Mouse (Mus musculus) activated CD4-positive, CD25-positive, alpha-beta regulatory T cell, adult 4 months (primary cell): ENCODE results near the gene Lbx2. TPM values are rescaled to one million over a fixed set of nuclear protein-coding genes. Genes with fewer than 3 reads are reported as not detected.

Experiments
- ATAC-seq: one replicate; pipeline ENCODE4 v1.8.0; 2017
- polyA plus RNA-seq, 2 experiments: library from polyadenylated mRNA; unstranded; fragments of 100-300 nt; shearing (Covaris generic); gene quantifications; one replicate each; pipeline ENCODE4 v1.2.1; 2017

Lbx2 gene
- polyA plus RNA-seq, 2 experiments from 2014 or later: not detected

DNA sequence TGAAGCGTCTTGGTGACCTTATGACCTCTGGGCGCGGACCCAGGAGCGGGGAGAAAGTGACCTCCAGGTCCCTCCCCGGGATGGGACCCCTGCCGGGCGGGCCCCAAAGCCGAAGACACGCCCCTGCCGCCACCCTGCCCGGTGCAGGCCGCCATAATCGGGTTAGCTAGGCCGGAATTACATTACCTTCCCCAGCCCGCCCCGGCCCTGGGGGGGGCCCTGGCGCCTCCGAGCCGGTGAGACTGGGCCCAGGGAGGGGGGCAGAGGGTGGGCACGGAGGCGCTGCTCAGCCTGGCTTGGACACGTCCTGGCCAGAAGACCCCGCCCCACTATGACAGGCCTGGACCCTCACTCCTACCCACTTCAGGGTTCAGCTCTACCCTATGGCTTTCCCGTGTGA lies 14.9 kb upstream of the Lbx2 start:
- no peak for ATAC-seq

DNA sequence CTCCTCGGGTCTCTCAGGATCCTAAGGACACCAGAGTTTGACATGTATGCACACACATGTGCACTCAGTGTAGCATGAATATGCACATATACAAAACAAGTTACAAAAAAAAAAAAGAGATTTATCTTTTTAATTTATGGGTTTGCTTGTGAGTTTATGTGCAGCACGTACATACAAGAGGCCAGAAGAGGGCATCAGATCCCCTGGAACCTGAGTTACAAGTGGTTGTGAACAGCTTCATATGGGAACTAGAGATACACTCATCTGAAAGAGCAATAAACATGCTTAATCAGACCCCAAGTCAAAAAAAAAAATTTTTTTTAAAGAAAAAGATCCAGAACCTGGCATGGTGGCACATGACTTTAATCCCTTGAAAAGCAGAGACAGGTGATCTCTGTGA lies 11.2 kb upstream of the Lbx2 start:
- no peak for ATAC-seq

DNA sequence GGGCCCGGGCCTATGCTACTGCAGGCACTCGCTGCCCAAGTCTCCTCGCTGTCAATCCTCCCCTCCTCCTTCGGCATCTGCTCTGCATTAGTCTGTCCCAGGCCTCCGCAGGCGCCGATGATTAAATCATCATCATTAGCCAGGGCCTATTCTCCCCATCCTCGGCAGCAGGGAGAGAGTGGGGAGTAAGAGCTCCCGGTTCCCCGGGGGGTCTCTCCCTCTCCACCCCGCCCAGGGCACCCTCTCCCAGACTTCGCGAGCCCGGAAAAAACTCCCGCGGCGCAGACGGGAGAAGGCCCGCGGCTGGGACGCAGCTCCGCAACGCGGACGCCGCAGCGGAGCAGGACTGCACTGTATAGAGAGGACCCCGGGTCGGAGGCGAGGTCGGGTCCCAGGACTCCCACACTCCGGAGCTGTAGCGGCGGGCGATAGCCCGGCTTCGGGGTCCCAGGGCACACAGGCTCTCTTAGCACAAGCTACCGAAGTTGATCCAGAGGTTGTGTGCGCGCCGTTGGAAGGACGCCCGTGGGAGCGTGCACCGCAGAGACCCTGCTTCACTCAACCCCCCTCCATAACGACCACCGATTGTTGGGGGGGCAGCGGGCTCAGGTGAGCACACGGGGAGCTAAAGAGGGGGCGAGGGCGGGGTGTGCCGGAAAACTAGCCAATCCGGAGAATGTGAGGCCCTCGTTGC lies 8.4 kb upstream of the Lbx2 start, which contains the start of gene Pcgf1:
Gene Pcgf1, plus strand, starts transcription at position 240 of the 694 bp plus-strand sequence.
- ATAC-seq: peak; percentile 95

GRCm38 (mm10) chr6:83078324-83078858 lies 7.8 kb upstream of the Lbx2 start:
- ATAC-seq: peak; percentile 33

DNA sequence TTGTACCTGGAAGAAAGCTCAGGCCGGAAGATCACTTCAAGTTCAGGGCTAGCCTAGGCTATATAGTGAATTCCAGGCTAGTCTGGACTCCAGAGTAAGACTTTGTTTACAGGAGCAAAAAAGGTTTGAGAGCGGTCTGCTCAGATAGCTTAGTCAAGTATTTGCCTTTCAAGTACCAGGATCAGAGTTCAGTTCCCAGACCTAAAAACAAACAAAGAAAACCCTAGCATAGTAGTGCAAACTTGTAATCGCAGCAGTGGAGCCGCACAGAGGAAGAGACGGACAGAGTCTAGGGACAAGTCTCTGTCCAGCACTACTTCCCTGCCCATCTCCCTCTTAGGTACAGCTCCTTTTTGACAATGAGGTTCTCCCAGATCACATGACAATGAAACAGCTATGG lies 6.0 kb upstream of the Lbx2 start:
- no peak for ATAC-seq

DNA sequence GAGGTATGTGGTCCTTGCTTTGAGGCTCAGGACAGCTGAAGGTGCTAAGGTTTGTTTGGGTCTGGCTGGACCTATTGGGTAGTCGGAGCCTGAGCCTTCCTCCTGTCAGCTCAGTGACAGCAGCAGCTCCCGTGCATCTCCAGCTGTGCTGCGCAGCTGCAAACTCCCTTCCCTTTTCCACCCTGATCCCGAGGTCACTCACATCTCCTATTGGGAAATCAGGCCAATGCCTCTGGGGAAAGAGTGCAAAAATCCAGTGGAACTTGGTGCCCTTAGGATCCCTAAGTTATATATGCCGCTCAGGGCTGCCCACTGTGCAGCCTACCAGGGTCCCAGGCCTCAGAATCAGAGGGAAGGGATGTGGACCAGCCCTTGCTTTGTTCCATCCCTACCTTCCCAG lies 2.7 kb upstream of the Lbx2 start:
- ATAC-seq: no peak

- ATAC-seq: no peak
Measured at GRCm38 (mm10) chr6:83084477-83084876, 1.7 kb upstream of the Lbx2 start.

DNA sequence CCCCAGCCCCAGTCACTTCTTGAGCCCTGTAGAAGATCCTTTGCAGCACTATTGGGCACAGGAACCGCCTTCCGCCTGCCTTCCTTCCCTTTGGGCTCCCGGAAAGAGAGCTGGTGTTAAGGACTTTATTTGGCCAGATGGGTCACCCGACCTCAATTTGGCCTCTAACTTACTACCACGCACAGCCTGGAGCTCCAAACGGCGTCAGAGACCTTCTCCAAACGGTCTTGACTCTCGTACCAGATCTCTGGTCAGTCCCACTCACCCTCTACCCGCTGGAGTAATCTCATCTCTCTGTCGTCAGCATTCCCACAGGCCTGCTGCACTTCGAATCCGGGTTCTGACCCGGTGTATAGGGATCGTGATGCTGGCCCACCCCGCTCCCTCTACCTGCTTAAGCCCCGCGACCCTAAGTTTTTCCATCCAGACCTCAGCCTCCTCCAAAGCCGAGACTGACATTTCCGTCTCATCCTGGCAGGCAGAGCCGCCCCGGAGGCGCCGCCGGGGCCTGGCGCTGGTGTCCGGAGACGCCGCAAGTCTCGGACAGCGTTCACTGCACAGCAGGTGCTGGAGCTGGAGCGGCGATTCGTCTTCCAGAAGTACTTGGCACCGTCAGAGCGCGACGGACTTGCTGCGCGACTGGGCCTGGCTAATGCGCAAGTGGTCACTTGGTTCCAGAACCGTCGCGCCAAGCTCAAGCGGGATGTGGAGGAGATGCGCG lies 1.2 kb downstream of the Lbx2 start:
- no peak for ATAC-seq

DNA sequence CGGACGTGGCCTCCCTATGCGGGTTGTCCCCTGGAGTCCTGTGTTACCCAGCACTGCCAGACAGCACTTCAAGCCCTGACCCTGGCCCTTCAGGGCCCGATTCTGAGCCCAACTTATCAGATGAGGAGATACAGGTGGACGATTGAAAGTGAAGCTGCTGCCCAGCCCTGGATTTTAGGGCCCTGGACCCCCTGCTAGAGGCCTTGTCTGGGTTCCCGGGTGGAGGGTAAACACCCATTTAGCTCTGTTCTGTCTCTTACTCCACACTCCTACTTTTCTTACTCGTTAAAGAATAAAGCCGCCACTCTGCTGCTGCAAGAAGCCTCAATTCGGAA lies 1.7 kb downstream of the Lbx2 start:
- ATAC-seq: no peak

DNA sequence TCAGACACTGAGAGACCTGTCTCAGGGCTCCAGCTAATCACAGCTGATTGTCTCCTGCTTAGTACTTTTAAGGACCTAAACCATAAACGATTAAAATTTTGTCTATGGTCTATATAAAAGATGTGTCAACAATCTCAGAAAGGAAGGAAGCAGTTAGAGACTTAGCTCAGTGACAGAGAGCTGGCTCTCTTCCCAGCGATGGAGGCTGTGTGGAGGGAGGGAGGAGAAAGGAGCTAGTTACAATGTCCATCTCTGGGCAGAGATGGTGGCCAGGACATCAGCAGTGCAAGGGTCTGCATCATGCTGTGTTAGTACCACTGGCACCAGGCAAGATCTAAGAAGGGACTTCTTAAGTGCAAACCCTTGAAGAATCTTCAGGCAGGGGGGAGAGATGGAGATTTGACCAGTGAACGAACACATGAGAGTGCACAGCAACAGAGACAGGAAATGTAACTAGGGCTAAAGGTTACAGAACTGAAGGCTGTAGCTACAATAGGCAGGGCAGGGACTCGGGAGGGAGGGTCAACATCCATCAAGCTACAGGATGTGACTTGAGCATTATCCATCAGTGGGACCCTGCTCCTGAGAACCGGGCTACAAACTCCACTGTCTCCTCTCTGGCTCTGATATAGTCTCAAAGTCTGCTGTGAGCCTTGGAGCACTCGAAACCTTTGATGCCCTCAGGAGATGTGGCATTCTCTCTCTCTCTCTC lies 6.4 kb downstream of the Lbx2 start:
- ATAC-seq: no peak

DNA sequence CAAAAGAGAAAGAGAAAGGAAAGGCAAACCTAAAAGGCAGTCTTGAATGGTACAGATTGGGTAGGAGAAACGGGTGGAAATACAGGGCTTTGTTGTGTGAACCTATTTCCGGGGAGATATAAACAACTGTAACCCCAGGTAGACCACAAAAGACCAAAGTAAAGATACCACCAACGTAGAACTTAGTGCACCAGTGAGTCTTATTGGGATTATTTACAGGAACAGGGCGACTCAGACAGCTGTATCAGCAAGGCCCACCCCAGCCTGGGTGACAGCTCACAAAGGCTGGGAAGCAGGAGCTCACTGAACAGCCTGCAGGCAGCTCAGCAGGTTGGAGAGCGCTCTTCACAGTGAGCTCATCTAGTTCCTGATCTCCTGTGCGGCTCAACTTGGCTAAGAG lies 9.8 kb downstream of the Lbx2 start:
- ATAC-seq: peak; percentile 96

GRCm38 (mm10) chr6:83098411-83098810 lies 12.2 kb downstream of the Lbx2 start:
- no peak for ATAC-seq

DNA sequence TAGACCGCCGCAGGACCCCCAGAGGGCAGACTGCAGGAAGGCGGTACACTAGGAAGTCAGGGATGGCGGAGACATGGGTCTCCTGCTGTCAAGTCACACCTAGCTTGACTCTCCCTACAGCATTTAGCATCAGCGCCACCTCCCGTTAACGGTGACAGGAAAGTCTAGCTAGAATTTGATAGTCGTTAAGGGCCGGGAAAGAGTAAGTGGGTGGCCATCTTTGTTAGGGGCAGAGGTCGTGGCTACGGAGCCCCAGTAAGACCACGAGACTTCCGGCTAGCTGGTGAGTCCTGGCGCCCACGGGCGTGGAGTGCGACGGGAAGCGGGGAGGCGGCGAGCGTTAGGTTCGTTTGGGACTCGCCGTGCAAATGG lies 15.1 kb downstream of the Lbx2 start, which contains the start of the genes Ccdc142 and Gm42688:
Gene Ccdc142, plus strand, starts transcription at position 286 of the 372 bp plus-strand sequence.
Gene Gm42688, plus strand, starts transcription at position 302 of the 372 bp plus-strand sequence.
- peak; percentile 86 for ATAC-seq

DNA sequence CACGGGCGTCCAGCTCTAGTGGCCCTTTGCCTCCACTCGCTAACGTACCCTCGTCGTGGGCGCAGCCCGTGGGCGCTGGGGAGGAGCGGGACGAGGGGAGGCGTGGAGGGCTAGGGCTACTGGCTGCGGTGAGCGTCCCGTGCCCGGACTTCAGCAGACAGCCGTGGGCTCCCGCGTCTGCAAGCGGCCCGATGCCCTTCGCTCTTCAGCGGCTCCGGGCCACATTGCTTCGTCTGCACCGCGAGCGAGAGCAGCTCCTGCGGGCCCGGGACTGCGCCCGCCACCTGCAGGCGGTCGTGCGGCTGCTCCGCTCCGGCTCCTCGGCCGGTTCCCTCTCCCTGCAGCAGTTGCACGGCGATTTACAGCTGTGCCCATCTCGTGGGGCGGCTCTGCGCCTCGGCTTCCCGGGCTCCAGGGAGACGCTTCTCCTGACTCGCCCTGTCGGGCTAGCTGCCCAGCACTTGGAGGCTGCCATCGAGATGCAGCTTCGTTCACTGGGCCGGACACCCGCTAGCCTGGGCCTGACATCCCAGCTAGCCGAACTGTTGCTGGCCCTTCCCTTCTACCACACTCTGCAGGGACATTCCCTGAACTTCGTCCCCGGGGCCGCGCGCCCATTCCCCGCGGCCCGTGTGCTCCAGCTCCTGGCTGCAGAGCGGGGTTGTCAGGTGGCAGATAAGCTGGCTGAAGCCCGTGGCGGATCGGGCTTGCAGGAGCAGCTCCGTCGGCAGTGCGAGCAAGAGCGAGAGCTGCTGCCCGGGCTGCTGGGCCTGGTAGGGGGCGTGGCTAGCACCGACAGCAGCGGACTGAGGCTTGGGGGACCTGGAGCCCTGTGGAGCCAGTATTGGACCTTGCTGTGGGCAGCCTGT lies 15.8 kb downstream of the Lbx2 start:
- peak; percentile 77 for ATAC-seq

DNA sequence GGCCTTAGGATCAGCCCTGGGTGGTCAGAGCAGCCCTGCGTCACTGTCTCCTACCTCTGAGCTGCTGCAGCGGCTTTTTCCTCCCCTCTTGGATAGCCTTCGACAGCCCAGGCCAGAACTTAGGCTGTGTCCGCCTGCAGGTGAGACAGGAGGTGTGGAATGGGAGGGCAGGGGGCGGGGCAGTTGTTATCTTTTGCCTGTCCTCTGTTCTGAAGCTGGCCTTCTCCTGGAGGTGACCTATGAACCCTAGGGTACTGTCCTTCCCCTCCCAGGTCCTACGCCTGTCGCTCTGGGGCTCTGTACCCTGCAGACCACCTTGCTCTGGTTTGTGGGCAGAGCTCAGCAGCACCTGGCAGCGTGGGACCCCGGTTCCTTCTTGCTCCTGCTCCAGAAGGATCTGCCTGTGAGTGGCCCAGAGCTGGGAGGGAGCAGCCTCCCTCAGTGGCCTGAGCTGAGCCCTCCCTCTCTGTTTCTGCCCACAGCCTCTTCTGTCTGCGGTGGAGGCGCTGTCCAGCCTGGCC lies 17.0 kb downstream of the Lbx2 start:
- ATAC-seq: no peak

- no peak for ATAC-seq
Measured at GRCm38 (mm10) chr6:83104158-83104557, 18.0 kb downstream of the Lbx2 start.

- ATAC-seq: no peak
Measured at GRCm38 (mm10) chr6:83107566-83108400, 21.6 kb downstream of the Lbx2 start.

DNA sequence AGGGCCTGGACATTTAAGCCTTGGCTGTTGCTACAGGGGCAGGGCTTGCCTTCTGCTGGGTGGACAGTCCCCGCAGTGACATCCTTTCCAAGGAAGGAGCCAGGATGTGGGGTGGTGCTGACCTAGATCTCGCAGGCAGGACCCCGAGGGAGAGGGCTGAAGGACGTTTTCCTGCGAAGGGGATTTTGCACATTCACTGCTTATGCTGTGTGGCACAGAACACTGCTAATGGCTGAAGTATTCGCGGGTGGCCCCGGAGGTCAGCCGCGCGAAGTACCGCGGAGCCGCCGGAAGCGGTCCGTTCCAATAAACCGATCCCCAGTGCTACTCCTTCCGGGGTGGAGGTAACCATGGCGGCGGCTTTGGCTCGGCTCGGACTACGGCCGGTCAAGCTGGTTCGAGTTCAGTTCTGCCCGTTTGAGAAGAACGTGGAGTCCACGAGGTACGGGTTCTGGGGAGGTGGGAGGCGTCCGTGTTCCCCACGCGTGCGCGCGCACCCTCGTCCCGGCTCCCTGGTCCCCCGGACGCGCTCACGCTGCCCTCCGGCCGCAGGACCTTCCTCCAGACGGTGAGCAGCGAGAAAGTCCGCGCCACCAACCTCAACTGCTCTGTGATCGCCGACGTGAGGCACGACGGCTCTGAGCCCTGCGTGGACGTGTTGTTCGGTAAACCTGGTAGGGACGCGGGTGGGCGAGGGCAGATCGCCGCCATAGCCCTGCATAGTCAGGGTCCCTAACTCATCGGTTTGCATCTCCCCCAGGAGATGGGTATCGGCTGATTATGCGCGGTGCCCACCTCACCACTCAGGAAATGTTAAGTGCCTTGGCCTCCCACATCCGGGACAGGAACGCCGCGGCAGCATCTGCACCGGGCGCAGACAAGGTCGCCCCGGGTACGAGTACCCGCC lies 22.8 kb downstream of the Lbx2 start, which contains the start of gene Mrpl53:
Gene Mrpl53, plus strand, starts transcription at position 279 of the 907 bp plus-strand sequence.
- peak; percentile 77 for ATAC-seq

GRCm38 (mm10) chr6:83111510-83112136 lies 25.5 kb downstream of the Lbx2 start:
- no peak for ATAC-seq
